Mouse (Mus musculus): ENCODE results near the gene Ankrd34a.
"Not testable (repeated sequence)": the region's sequence is repeated elsewhere in the genome, so short reads cannot be mapped to it uniquely, and the experiment has no call there.

Ankrd34a gene

DNA sequence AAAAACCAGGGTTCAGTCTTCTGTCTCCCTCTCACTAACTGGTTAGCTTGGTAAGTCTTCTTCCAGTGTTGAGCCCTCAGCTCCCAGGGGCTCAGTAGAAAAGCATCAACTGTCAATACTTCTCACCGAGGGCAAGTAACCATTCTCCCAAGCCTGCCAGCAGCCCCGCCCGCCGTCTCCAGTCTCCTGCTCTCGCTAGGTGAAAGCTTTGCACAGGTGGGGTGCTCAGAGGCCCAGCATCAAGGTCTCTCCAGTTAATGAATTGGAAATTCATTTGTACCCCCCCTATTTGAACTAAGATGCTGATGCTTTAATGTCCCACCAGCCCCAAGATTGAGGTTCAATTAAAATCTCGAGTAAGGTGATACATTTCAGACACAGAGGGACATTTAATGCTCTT, 15.3 kb upstream of the Ankrd34a start:
- DNase-seq = no peak

DNA sequence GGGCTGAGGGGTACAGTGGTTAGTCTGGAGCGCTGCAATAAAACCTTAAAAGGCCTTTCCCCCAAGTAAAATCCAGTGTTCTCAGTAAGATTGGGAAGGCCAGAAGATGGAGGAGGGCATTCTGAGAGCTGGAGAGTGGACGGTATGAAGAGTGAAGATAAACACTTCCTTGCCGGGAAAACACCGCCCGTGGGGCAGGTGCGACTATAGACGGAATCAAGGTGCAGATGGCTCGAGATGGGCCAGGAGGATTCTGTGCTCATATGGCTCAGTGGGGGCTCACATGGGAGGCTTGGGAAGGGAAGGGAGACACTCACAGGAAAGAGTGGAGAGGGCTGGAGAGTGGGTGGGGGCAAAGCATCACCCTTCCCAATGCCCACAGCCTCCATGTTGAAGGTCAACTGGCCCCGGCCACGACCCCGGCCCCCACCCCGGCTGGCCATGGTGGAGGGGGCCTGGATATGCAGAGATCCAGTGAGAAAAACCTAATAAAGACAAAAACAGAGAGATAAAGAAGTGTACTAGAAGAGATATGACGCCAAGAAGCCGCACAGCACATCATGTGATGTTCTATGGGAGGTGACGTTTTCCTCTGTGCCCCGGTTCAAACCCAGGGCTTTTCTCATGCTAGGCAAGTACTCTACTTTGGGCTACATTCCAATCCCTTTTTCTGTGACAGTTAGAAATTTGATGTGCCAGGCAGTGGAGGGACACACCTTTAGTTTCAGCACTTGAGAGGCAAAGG, 14.5 kb upstream of the Ankrd34a start:
- DNase-seq = no peak

DNA sequence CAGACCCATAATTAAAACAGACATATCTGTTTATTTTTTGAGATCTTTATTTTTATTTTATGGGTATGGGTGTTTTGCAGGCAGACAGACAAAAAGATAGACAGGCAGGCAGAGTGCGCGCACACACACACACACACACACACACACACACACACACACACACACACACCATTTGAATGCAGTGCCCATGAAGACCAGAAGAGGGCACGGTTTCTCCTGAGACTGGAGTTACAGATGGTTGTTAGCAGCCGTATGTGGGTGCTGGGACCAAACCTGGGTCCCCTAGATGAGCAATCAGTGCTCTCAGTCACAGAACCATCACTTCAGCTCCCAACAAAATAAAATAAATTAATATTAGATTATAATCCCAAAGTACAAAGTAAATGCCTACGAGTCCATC, 13.1 kb upstream of the Ankrd34a start:
- no peak for DNase-seq

DNA sequence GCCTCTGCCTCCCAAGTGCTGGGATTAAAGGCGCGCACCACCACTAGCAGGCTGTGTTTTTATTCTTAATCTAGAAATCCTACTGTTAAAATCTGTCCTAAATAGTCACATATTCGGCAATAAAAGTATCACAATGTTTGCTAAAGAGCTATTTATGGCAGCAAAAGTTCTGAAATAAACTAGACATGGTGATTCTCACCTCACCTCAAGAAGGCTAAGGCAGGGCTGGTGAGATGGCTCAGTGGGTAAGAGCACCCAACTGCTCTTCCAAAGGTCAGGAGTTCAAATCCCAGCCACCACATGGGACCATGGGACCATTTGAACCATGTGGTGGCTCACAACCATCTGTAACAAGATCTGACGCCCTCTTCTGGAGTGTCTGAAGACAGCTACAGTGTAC, 5.8 kb upstream of the Ankrd34a start:
- DNase-seq = no peak

DNA sequence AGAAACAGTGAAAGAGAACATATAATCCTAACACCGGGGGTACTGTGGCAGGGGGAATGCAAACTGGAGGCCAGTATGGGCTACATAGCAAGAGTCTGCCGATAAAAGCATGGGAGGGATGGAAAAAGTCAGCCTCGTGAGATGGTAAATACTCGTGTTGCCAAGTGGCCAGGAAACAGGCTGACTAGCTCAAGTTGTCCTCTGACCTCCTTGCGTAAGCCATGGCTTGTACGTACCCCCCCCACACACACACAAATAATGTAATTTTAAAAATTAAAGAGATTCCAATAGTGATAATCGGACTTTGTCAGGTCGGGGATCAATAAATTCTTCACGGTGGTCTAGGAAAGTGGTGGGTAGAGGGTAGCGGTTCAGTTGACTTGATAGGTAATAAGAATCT, 3.1 kb upstream of the Ankrd34a start:
- DNase-seq = peak; percentile 60 to 70

DNA sequence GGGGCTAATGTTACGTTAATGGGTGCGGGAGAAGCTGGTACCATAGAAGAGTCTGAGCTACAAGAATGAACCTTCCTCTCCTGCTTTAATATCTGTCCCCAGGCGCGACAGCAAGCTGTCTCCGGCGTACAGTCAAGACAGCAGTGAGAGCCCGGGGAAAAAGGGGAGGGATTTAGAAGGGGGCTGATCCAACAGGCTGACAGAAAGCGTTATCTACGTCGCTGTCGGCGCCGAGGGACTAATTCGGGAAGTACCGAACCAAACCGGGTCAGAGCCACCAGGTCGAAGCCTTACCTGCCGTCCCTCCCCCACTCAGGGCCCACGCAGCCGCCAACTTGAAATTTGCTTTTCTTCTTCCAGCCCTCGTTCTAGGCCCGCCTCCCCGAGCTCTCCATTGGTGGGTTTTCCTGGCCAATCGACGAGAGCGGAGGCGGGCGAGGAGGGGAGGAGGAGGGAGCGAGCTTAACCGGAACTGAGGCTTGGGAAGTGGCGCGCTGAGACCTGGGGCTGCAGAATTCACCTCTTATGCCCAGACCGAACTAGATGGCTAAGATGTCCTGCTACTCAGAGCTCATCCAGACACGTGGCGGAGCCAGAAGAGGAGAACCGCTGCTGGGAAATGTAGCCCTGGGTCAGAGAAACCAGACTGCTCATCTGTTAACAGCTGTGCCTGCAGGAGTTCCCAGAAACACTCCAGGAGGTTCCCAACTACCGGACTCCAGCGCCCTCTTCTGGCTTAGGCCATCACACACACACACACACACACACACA, 2.5 kb upstream of the Ankrd34a start, which contains the start of gene Polr3gl:
Gene Polr3gl, minus strand, starts transcription at position 392 of the 771 bp plus-strand sequence.
- peak; percentile 96 to 97 for DNase-seq

DNA sequence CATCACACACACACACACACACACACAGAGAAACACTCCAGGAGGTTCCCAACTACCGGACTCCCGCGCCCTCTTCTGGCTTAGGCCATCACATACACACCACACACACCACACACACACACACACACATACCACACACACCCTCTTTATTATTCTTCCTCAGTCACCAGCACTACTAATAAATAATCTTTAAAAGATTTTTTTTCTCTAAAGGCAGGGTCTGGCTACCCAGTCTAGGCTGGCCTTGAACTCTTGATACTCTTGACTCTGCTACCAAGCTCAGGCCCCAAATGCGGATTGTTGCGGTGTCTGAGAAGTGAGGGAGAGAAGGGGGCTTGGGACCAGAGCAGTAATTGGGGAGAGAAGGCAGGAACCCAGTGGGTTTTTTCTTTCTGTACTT, 1.6 kb upstream of the Ankrd34a start:
- no peak for DNase-seq

DNA sequence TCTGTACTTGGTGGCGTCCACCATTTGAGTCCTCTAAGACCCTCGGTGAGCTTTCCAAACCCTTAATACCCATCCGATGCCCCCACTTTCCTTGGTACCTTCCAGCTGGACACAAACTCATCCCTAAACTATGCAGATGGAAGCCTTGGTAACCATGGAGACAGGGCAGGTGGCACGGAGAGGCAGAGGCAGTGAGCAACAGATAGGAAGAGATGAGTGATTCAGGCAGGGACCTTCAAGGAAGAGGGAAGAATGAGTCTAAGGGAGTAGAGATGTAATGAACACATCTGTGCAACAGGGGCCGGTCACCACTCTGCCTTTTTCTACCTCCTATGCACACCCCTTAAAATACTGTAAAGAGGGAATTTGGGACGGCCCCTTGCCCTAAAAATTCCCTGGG, 775 bp upstream of the Ankrd34a start:
- no peak for DNase-seq

DNA sequence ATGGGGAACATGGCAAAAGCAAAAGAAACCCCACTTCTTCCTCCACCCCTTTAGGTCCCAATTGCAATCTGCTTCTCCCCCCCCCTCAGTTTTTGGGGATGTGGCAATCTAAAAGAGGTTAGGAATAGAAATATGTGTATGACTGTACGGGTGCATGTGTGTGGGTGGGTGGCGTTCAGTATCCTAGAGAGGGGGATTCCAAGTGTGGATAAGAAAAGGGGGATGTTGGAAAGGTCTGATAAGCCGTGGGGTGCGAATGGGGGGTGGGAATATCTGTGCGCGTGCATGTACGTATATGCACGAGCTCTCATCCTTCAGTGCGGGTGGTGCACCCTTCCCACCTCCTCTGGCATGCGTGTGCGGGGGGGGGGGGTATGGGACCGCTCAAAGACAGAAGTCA, 419 bp downstream of the Ankrd34a start:
- DNase-seq = no peak

DNA sequence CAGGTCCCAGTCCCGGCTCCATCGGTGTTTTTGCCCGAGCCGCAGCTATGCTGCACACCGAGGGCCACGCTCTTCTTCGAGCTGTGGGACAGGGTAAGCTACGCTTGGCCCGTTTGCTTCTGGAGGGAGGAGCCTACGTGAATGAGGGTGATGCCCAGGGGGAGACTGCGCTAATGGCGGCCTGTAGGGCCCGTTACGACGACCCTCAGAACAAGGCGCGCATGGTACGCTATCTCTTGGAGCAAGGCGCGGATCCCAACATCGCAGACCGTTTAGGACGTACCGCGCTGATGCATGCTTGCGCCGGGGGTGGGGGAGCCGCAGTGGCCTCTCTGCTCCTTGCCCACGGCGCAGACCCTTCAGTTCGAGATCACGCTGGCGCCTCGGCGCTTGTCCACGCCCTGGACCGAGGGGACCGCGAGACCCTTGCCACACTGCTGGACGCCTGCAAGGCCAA, 1.0 kb downstream of the Ankrd34a start:
- DNase-seq = peak in 1 of 2 experiments; percentile 27

DNA sequence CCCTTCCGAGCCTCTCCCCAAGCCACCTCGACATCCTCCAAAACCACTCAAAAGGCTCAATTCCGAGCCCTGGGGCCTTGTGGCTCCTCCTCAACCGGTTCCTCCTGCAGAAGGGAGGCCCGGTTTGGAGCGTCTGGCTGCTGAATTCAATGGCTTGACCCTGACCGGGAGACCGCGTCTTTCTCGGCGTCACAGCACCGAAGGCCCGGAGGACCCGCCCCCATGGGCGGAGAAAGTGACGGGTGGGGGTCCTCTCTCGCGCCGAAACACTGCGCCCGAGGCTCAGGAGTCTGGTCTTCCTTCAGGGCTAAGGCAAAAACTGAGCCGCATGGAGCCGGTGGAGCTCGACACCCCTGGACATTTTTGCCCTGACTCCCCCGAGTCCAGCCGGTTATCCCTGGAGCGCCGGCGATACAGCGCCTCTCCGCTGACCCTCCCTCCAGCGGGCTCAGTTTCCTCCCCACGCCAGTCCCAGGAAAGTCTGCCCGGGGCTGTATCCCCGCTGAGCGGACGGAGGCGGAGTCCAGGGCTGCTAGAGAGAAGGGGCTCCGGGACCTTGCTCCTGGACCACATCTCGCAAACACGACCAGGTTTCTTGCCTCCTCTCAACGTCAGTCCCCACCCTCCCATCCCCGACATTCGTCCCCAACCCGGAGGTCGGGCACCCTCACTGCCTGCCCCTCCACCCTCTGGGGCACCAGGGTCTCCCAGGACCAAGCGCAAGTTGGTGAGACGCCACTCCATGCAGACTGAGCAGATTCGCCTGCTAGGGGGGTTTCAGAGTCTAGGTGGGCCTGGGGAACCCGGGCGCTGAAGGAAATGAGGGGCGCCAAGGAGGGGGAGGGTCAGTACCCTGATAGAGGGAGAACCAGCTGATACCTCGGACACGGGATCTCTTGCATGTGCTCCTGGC, 2.0 kb downstream of the Ankrd34a start:
- DNase-seq = peak; percentile 59 to 79

DNA sequence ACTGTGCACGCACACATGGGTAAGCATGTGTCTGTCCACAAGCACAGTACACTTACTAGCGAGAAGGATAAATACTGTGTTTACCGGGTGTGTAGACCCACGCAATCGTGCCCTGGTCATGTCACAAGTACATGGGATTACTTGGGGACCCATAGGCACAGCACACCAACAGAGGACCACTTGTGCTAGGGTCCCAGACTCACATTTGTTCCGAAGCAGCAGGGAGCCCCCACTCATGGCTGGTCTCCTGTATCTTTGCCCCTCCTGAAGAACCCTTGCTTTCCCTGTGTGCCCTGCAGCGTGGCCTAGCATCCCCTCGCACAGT, 2.6 kb downstream of the Ankrd34a start:
- no peak for DNase-seq

DNA sequence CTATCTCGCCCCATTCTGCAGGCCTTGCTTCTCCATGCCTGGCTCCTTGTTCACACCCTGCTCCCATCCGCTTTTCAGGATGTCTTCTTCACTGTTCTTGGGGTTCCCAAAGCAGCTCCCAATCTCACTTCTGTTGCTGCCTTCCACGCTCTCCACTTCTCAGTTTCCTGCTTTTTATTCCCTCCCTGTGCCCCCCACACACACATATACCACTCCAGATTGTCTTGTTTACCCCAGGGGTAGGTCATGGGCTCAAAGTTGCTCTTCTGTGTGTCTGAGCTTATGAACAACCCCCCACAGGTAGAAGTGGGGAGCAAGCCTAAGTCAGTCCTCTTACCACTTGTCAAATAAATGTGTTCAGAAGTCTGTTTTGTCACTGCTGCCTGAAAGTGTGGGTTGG, 3.0 kb downstream of the Ankrd34a start:
- no peak for DNase-seq

DNA sequence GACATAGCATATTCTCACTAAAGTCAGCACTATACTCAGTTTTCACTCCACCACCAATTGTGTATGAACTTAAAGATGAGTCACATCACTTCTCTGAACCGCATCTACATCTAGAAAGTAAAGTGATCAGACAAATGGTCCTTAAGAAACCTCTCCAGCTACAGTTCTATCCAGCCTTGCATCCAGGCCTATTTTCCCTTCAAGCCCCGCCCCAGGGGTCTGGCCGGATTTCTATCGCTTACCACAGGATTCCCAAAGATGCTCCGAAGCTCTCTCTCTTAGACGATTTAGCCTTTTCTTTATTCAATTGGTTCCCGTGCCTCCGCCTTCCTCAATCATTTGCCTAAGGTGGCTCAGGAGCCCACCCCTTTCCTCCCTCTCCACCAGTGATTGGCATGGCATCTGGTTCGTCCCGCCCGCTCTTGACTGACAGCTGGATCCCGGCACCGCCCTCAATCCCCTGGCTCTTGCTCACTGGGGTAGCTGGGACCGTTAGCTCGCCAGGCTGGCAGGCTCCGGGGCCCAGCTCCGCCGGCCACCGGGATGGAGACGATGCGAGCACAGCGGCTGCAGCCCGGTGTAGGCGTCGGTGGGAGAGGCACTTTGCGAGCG, 4.3 kb downstream of the Ankrd34a start, which contains the start of gene Lix1l:
Gene Lix1l, plus strand, starts transcription at position 511 of the 612 bp plus-strand sequence.
- DNase-seq = peak; percentile 93 to 95

DNA sequence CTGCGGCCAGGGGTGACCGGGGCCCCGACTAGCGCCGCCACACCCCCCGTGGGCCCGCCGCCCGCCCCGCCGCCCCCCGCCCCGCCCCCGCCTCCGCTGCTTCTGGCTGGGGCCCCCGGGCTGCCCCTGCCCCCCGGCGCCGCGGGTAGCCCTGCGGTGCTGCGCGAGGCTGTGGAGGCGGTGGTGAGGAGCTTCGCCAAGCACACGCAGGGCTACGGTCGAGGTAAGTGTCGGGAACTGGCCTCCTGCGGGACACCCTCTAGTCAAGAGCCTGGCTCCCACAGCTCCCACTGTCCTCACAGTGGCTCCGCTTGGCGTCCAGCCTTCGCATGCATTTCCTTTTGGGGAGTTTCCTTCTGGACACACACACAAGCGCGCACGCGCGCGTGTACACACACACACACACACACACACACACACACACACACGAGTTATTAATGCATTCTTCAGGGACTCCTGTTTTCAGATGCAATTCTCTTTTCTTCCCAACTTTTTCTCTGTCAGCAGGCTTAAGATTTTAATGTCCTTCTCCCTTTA, 4.9 kb downstream of the Ankrd34a start:
- peak; percentile 75 to 78 for DNase-seq

DNA sequence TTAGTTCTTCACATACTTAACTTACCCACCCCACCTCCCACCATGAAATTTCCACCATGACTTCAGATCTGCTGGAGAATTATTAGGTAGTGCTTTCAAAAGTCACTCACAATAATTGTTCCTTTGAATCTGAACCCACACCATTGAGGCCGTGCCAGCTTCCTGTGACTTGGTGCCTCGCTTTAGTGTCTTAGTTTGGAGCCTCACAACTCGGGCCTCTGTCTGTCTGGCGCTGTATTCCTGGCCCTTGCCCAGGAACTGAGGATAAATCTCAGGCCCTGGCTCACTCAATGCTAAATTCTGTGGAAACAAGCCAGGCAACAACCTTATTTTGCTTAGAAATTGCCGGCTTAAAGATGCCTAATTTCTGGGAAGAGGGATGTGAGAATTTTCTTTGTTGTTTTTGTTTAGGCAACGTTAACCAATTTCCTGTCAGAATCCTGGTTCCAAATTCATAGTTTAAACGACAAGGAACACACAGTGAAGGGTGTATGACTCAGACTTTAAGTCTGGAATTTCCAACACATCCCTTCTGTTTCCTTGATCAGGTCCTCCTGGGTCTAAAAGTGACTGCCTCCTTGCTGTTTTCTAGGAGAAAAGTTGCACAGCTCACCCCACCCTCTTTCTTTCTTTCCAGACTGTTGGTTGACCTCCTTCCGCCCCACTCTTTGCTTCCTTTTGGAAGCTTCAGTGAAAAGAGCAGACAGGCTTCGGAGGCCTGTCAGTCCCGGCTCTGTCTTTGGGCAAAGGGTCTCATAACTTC, 5.7 kb downstream of the Ankrd34a start:
- peak; percentile 19 to 43 for DNase-seq

DNA sequence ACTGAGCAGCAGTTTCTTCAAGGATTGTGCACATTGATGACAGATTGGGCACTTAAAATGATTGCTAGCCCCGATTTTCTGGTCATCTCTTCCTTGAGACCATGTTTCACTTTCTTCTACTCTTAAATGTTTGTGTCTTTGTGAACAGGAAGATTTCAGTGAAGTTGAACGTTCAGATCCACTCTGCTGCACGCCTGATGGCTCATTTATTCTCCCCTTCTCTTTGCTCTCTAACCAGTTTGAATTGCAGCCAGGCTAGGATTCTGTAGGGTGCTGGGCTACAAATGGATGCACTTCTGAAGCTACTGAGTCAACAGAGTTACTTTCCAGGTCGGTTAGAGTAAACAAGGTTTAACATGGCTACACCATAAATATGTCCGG, 6.3 kb downstream of the Ankrd34a start:
- no peak for DNase-seq

DNA sequence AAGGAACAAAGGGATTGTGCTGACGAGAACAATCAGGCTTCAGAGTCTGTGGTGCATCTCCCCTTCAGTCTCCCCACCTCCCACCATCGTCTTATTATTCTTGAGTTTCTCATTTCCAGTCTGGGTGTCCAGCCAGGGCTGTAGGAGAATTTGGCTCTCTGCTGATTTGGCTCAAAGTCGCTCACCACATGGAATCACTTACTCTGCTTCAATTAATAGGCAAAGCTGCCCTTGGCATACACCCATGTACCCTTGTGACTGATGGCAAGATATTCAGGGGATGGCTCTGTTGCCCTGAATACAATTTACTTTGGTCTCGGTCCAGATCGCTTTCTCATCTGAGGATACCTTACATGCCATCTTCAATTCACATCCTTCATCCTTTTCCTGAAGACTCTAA, 6.9 kb downstream of the Ankrd34a start:
- DNase-seq = no peak

DNA sequence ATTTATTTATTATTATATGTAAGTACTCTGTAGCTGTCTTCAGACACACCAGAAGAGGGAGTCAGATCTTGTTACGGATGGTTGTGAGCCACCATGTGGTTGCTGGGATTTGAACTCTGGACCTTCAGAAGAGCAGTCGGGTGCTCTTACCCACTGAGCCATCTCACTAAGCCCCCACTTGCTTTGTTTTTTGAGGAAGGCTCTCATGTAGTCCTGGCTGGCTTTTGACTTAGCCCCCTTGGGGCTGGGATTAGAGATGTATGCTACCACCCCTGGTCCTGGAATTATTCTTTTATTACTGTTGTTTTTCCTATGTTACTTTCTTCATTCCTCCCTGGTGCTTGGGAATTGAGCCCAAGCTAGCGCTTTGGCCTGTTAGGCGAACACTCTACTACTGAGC, 9.6 kb downstream of the Ankrd34a start:
- DNase-seq = not testable (repeated sequence)

DNA sequence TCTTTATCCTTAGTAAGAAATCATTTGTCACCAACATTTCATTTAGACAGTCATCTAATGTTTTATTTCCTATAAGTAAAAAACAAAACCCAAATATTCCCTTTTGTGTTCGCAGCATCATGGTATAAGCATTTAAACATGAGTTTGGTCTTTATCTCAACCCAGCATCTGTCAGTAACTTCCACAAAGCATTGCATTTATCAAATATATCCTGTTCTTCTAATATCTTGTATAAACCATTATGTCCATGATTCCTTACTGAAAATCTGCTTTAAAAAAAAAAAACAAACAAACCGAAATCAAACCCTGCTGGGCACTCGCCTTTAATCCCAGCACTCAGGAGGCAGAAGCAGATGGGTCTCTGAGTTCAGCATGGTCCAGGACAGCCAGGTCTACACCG, 10.2 kb downstream of the Ankrd34a start:
- DNase-seq = no peak

DNA sequence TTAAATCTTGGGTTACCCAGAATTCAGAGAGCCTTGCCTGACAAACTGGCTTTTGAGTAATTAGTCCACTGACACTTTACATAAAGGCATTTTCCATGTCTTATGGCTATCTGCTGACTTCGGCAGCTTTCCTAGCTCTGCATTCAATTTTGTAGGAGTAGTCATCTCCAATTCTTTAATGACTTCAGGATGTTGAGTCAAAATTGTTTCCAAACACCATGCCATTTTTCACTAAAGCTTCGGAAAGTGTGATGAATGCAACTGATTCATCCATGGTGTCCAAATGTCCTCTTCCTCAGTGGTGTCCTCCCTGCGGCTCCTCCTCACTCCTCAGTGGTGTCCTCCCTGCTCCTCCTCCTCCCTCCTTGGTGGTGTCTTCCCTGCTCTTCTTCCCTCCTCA, 21.5 kb downstream of the Ankrd34a start:
- DNase-seq = no peak

DNA sequence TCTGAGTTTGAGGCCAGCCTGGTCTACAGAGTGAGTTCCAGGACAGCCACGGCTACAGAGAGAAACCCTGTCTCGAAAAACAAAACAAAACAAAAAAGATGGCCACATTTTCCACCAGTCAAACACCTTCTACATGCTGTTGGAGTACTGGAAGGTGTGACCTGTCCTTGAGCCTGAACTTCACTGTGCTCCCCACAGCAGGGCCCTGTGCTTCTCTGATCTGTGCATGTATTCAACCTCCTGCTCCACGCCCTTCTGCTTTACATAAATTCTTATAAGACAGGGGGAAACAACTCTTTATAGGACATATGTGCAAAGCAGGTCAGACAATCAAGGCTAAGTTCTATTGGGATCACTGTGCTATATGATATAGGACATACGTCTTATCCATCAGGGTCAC, 26.8 kb downstream of the Ankrd34a start:
- no peak for DNase-seq

Measured in kidney, postnatal 36 days (tissue).